Mouse (Mus musculus) monocyte, adult 2 months (primary cell): Measurements from ENCODE around the gene Hist2h2bb.
A peak's percentile ranks its signal among the peaks of the same experiment; 100 is the strongest.
"Not testable (repeated sequence)": the region's sequence is repeated elsewhere in the genome, so short reads cannot be mapped to it uniquely, and the experiment has no call there.

ENCODE experiments used
- DNase-seq, 2 experiments: peaks; one replicate each; pipeline ENCODE4 v3.0.0; 2022; ENCODE audit warnings: low spot score in 2 of 2, low read depth in 1 of 2

The Hist2h2bb gene

DNA sequence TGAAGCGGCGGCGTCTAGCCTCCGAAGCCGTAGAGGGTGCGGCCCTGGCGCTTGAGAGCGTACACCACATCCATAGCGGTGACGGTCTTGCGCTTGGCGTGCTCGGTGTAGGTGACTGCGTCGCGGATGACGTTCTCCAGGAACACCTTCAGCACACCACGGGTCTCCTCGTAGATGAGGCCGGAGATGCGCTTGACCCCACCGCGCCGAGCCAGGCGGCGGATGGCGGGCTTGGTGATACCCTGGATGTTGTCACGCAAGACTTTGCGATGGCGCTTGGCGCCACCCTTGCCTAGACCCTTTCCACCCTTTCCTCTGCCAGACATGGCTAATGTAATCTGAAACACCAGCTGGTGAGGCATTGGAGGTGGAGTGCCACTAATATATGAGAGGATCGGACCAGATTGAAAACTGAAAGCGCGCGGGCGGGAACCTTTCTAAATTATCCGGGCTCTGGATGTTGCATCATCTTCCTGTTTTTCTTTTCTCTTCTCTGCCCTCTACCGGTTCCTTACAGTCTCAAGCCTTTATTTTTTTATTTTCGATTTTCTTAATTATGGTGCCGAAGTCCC is 6.5 kb upstream of the Hist2h2bb start, which contains the start of gene Hist2h4:
Gene Hist2h4, minus strand, starts transcription at position 333 of the 572 bp plus-strand sequence.
- peak; percentile 88 to 90 for DNase-seq

DNA sequence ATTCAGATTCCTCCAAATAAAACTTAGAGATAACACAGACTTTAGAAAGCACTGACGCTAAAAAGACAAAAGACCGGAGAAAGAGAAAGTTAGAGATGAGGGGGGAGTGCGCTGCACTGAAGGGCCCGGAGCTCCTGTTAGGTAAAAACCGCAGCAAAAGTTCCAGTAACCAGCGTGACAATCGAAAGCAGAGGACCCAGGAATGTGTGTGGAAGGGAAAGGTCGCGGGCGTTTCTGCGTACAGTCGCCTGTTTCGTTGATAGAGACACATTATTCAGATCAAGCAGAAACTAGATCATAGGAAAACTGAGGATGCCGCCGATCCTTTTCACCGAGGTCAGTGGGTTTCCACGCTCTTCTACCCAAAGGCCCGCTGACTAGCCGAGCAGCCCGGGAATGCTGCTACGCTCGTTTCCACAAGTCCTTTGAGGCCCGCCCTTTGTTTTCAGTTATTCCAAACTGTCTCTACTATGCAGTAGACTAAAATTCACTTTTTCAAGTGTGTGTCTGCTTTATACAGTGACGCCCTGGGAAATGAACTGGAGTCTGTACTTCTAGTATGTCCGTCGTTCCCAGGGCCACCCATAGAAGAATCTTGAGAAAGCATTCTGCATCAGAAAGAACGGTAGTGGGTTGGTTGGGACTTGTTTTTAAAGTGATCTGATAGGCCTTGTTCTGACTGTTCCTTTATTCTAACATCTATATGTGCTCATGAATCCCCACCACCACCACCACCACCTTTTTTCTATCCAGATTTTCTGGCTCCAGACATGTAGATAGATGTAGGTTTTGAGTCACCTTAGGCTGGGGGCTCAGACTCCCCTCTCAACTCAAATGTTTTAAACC is 5.8 kb upstream of the Hist2h2bb start:
- DNase-seq = peak in 1 of 2 experiments; percentile 22

DNA sequence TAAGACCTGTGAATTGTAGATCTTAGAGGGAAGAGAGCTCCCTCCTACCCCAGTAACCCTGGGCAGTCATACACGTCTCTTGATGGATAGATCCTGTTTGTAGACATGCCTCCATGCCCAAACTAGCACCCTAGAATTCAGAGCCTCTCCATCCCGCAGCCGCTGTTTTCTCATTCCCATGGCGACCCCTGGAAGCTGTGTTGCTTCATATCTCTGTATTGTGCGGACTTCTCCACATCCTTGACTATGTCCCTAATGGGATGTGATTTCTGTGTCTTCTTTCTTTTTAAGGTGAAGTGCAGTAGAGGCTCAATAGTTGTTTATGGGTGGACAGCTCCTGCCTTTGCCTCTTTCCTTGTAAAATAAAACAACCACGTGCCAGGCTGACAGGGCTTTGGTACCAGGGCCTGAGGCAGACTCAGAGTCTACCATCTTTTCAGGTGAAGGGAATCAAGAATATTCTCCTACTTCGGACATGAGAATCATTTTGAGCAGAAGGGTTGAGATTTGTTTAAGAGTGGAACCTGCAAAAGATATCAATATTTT is 5.1 kb upstream of the Hist2h2bb start:
- DNase-seq = no peak

DNA sequence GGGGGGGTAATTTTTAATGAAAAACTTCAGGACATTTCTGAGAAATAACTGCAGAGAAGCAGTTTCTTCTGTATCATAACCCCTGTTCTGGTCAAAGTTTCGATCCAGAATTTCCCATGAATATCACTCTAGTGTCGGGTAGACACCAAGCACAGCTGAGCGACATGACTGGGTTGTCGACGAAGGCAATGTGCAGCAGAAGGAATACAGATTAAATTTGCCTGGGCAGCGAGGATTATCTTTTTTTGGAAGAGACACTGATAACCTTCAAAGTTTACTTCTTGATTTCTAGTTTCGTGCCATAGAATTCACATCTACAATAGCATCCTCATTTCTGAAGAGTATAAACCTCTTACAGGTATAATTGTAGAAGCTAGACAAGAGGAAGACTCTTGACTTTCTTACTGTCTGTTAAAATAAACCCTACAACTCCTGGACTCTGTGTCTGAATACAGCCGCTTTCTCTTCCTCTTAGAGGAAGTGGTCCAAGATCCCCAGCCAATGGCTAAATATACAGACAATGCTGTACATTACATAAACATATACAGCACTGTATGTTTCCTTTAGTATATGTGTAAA is 3.3 kb upstream of the Hist2h2bb start:
- DNase-seq = no peak

DNA sequence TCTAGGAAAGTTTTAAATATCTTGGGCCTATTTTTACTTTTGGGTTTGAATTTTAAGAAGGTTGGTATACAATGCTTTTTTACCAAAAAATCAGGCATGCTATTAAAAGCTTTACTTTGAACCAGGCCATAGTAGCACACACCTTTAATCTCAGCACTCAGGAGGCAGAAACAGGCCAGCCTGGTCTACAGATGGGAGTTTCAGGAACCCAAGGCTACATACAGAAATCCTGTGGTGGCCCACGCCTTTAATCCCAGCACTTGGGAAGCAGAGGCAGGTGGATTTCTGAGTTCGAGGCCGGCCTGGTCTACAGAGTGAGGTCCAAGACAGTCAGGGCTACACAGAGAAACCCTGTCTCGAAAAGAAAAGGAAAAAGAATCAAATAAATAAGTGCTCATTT is 2.0 kb upstream of the Hist2h2bb start:
- DNase-seq = no peak

DNA sequence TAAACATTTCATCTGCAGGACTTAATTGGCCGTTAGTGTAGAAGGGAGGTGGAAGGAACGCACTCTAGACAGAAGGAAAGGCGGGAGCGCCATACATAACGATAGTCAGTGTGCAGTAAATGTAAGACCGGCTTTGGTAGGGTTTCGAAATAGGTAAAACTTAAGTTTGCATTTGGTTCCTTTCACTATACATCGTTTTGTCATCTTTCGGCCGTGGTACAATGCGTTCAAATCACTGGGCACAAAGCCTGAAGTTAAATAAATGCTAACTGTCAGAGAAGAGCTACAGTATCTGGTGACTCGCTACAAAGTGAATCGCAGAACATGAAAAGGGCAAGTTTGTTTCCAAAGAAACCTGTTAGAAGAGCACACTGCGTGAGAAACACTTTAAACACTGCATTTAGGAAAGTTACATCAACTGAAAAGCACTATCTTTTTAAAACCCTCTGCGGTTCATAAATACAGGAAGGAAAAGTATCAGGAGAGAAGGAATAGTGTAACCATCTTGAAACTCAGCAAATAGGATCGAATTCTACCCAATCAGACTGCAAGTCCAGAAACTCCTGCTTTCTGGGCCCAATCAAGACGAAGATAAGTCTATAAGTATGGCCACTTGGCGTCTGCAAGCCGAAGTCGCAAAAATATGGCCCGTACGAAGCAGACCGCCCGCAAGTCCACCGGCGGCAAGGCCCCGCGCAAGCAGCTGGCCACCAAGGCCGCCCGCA is 1.3 kb upstream of the Hist2h2bb start, which contains the start of gene Hist2h3b:
Gene Hist2h3b, plus strand, starts transcription at position 604 of the 725 bp plus-strand sequence.
- peak in 1 of 2 experiments; percentile 59 for DNase-seq

DNA sequence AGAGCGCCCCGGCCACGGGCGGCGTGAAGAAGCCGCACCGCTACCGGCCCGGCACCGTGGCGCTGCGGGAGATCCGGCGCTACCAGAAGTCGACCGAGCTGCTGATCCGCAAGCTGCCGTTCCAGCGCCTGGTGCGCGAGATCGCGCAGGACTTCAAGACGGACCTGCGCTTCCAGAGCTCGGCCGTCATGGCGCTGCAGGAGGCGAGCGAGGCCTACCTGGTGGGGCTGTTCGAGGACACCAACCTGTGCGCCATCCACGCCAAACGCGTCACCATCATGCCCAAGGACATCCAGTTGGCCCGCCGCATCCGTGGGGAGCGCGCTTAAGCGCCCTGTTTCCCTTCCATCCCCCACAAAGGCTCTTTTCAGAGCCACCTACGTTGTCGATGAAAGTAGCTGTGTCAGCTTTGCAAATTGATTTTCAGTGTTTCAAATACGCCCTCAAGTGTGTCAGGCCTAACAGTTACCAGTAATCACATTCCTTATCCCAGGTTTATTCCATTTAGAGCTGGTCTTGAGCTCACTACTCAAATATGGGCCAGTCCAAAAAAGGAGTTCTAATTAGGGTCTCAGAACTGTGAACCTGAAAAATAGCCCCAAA is 675 bp upstream of the Hist2h2bb start:
- not testable (repeated sequence) for DNase-seq

DNA sequence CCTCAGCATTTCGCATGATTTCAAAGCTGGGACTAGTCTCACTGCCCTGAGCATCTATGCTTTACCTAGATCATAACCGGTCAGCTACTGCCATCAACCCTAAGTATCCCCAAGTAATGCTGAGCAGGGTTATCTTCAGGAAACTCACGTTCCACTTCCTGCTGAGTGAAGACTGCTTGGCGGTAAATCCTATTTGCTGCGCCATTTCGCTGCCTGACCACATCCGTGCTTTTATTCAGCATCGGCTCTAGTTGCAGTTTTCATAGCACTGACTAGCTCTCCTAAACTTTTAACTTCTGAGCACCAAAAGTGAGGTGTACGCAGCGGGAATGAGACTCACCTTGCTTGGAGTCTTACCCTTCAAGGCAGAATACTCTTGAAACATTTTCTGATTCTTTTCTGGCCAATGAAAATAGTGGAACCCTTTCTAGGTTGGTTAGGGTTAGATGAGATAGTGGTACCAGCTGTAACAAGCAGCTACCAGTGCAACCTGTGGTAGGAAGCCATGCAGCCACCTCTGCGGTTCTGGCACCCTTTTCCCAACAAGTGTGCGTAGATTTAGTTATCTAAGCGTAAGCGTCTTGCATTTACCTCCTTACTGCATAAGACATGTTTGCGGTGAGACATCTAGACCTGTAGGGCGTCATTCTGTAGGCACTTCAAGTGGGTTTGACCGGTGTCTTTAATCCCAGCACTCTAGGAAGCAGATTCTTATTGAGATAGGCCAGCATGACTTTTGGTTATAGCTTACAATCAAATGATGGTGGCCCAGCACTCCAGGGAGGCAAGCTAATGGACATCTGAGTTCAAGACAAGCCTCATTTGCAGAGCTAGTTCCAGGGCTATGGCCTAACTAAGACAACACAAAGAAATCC is 4.3 kb downstream of the Hist2h2bb start:
- no peak for DNase-seq

DNA sequence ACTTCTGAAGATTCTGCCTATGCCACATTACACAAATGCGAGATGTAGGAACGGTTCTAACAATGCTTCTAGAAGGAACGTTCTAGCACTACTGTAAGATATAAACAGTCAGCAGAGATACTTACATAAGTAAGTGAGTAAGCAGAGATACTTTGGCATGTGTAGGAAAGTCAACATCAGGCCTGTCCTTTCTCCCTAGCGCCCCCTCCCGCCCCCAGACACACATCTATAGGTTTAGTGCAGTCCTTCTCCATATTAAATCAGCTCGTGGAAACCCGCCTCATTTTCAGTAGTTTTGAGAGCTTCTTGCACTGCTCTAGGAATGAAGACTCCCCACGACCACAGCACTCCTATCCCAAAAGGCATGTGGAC is 7.9 kb downstream of the Hist2h2bb start:
- DNase-seq = peak in 1 of 2 experiments; percentile 30

DNA sequence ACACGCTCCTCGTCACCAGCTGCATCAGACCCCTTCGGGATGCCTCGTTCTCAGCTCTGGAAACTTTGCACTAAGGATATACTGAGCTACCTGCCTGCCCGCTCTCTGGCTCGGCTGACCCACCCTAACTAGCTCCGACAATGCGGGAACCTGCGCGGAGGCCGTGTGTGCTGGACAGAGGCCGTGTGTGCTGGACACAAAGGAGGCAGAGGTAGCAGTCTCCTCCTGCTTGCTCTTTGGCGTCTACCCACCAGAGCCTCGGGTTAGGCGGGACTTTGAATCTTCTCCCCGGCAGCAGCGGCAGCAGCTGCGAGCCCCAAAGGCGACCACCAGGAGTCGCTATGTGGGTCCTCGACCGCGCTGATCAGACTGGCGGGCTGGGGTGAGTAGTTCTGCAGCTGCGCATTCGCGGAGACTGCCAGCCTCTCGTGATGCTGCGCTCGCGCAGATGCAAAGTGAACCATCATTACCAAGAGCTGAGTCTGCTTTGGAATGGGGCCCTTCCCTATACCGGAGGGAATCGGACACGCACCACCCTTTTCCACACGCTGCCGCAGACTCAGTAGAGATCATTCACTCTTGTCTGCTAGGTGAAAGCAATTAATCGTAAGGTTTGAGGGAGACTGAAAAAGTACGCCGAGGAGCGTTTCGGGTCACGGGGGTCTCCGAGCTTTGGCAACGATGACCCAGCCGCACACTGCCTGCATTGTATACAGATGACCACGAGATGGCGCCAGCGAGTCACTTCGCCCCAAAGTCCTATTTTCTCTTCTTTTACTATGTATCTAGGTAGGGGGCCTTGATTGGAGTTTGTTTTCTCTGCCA is 8.5 kb downstream of the Hist2h2bb start:
- DNase-seq = peak; percentile 73 to 85

DNA sequence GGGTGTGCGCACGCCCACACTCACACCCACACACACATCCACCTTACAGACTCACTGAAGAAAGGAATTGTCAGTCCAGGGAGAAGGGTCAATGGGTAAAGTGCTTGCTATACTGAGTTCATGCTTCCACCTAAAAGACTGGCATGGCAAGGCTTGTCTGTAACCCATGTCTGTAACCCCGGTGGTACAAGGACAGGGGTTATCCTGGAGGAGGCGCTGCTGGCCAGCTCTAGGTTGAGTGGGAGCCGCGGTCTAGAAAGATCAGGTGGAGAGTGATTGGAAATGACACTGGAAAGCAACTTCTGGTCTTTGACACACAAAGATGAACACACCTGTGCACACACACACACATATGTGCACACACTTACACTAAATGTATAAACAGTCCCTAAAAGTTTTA is 11.1 kb downstream of the Hist2h2bb start:
- no peak for DNase-seq

DNA sequence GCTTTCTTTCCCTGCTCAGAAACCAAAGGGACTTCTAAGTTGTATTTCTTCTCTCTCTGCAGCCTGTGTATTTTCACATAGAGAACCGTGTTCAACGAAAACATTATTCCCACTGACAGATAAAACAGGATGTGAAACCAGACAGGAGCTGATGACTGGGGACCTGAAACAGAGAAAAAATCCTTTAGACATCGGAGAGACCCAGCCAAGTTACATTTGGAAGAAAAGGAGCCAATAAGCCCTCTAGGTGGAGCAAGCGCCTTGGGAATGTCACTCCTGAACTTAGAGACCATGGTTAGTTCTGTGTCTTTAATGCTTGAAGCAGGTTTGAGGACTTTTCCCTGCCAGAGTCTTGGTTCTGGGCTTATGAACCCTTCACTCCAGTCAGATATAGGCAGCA is 14.9 kb downstream of the Hist2h2bb start:
- no peak for DNase-seq

DNA sequence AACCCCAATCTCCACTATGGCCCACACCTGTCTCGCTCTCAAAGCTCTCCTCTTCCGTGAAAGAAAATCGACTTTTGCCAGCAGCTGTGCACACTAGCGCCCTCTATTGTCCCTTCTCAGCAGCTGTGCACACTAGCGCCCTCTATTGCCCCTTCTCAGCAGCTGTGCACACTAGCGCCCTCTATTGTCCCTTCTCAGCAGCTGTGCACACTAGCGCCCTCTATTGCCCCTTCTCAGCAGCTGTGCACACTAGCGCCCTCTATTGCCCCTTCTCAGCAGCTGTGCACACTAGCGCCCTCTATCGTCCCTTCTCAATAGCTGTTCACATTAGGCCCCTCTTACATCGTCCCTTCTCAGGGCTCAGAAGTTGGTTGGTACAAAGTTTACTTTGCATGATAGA is 17.8 kb downstream of the Hist2h2bb start:
- DNase-seq = not testable (repeated sequence)

DNA sequence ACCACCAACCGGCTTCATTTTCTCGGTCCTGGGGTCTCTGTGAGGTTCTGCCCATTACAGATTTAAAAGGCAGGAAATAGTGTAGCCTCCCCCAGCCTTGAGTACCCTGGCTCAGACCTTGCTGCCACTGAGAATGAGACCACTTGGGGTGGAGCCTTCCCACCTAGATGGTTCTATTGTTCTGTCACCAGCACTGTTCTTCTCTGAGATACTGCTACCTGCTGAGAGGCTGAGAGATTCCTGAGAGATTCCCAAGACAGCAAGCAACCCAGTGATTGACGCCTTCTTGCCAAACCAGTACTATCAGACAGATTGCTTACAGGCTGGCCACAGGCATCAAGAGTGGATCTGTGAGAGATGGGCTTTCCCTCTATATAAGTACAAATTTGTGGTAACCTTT is 19.6 kb downstream of the Hist2h2bb start:
- no peak for DNase-seq

DNA sequence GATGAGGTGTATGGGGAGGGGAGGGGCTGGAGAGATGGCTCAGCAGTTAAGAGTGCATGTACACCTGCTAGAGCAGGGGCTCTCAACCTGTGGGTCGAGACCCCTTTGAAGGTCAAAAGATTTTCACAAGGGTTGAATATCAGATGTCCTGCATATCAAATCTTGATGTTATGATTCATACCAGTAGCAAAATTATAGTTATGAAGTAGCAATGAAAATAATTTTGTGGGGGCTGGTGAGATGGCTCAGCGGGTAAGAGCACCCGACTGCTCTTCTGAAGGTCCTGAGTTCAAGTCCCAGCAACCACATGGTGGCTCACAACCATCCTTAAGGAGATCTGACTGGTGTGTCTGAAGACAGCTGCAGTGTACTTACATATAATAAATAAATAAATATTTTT is 21.2 kb downstream of the Hist2h2bb start:
- DNase-seq = not testable (repeated sequence)

DNA sequence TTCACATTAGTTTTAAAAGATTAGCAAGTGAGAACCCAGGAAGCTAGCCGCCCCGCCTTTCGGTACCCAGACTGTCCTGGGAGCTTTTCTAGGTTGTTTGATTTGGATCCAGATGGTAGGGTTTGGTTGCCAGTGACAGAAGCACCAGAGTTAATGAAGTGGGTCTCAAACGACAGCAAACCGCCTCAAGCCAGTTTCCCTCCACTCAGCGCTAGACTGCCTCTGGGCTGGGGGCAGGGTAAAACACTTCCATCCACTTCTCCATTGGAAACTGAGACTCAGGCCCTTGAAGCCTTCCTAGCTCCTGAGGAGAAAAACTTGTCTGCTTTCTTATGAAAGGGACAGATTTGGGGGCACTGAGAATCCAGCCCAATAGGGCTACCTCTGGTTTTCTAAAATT is 23.1 kb downstream of the Hist2h2bb start:
- no peak for DNase-seq

DNA sequence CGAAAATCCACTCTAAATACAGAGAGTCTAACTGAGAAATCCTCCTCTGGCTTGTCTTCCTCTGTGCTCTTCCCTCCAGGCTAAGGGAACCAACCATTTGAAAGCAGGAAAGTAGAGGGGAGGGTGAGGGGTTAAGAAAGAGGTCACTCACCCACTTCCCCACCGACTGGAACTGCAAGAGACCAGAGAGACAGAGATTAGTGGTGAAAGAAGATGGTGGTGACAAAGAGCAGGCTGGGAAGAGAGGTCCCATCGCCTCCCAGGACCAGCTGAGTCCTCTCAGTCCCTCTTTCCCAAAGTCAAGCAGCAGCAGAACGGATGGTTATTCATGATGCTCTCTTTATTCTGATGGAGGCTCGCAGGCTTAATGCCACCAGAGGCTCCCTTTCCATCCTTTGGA is 23.8 kb downstream of the Hist2h2bb start:
- DNase-seq = no peak

DNA sequence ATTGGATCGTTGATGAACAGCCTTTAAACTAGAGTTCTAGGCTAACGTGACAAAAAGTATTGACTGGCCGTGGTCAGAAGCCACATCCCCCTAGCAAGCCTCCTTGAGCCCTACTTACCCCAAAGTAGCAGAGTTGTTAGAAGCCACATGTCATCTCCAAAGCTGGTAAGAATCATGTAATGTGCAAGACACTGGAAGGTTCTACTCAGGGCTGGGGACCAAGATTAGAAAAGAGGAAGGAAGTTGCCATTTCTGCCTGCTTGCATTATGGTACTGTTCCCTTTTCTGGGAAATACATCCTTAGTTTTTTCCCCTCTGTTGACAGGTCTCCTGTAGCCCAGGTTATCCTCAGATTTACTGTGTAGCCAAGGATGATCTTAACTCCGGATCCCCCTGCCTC is 24.2 kb downstream of the Hist2h2bb start, which contains the start of gene Fcgr1:
Gene Fcgr1, minus strand, starts transcription at position 183 of the 400 bp plus-strand sequence.
- no peak for DNase-seq

DNA sequence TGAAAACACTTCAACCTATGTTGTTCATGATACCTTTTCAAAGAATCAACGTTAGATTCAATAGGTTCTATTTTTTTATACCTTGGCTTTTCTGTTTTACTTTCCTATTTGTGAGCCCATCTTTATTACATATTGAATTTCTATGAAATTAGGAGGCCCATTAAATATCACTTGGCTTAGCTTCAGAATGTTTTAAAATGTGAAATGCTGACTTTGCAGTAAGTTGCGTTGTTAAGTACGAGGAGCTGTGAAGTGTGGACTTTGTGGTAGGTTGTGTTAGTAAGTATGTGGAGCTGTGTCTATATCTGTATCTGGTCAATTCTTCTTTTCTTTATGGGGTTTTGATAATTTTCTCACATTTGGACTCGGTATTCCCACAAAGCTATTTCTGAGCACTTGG is 28.8 kb downstream of the Hist2h2bb start:
- DNase-seq = no peak
